Mouse (Mus musculus) megakaryocyte, embryonic 14.5 days (primary cell): ENCODE data around the gene Gm17267. TPM values are rescaled to one million over a fixed set of nuclear protein-coding genes. Genes with fewer than 3 reads are reported as not detected.
"Not testable (repeated sequence)": the region's sequence is repeated elsewhere in the genome, so short reads cannot be mapped to it uniquely, and the experiment has no call there.

Experiments
- H3K27me3 ChIP-seq: replicated peaks from 2 replicates; pipeline ENCODE3; 2012; ENCODE audit warnings: inconsistent platforms
- H3K36me3 ChIP-seq: replicated peaks from 2 replicates; pipeline ENCODE3; 2012; ENCODE audit warnings: low read length, inconsistent platforms, mixed read lengths
- H3K4me1 ChIP-seq: 2 replicates; pipeline ENCODE4 v1.6.1; 2012; ENCODE audit warnings: inconsistent platforms
- H3K4me3 ChIP-seq: replicated peaks from 2 replicates; pipeline ENCODE3; 2012; ENCODE audit warnings: moderate library complexity, mild to moderate bottlenecking, inconsistent platforms
- H3K9me3 ChIP-seq: 2 replicates; pipeline ENCODE4 v1.6.1; 2012; ENCODE audit warnings: inconsistent platforms
- polyA plus RNA-seq: library from polyadenylated mRNA; stranded (reverse); fragments of >175 nt; gene quantifications from 2 replicates; pipeline ENCODE4 v1.2.3, GENCODE M21; 2012; ENCODE audit warnings: low replicate concordance; ENCODE audit not compliant: insufficient read depth

Gm17267 gene
- not detected in 2 replicates for polyA plus RNA-seq

GRCm38 (mm10) chrX:126017257-126017656, at the start of gene Gm17267:
Gene Gm17267 (plus strand): TSS chrX:126017557.
- not testable (repeated sequence) for H3K27me3 ChIP-seq, H3K4me3 ChIP-seq, H3K4me1 ChIP-seq, H3K36me3 ChIP-seq, H3K9me3 ChIP-seq
